Comparison of ENCODE assay signal across 8 mouse cellular contexts in the genomic region with DNA sequence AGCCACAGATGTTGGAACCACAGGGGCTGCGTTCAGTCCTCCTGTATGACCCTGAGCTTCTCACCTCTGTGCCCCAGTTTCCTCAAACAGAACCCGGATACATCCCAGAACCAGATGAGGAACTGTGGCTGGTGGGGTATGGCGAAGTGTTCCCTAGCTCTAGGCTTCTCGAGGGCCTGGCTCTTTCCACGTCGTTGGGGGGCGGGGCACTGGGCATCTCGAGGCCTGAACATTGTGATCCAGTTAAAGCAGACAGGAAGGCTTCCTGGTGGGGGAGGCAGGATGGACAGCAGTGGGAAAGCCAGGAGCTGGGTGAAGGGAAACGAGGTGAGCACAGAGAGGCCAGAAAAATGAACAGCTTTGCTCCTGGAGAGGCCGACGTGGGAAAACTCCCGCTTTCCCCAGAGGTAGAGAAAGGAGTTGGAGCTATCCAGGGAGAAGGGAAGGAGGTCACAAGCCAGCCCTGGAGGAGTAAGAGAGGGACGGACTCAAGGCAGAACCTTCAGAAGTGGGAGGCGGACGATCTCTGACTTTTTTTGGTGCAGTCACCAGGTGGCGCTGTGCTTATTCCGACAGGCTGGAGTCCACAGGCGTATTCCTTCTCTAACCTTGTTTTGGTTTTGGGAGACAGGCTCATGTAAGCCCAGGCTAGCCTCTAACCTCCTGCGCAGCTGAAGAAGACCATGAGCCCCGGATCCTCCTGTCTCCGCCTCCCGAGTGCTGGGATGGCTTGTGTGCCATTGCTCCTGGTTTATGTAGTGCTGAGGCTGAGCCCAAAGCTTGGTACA. TPM values are rescaled to one million over a fixed set of nuclear protein-coding genes. Genes with fewer than 3 reads are reported as not detected.
DNase-seq lines count a peak whose midpoint lies in the region; ATAC-seq and TF ChIP-seq lines count a peak whose summit lies in the region.

No protein-coding gene starts in this region.

- peak; percentile 69 for TF ChIP-seq CTCF in bone marrow macrophage, adult 2 months (IDR thresholded peaks at IDR 0.05; ENCODE audit: low read depth, low read length)
- TF ChIP-seq CTCF in embryonic fibroblast, embryonic 13.5 days (IDR thresholded peaks at IDR 0.05; ENCODE audit: borderline replicate concordance, insufficient read depth, low read length), result peak; percentile 74; the same call in 1 of the 2 replicates
- peak; percentile 83 for TF ChIP-seq CTCF in lung, embryonic 14.5 days (IDR thresholded peaks at IDR 0.05; ENCODE audit: low read depth)

- no peak overlapping the region for H3K4me3 ChIP-seq in ES-E14 (ENCODE audit: insufficient read depth in 1 of 2, low read depth in 1 of 2, low read length in 2 of 2, poor library complexity in 1 of 2, severe bottlenecking in 1 of 2)
- H3K4me3 ChIP-seq in bone marrow macrophage, adult 2 months (ENCODE audit: insufficient read depth, low read length), result no peak overlapping the region
- no peak overlapping the region for H3K4me3 ChIP-seq in embryonic fibroblast, embryonic 13.5 days (ENCODE audit: insufficient read depth, low read length)
- no peak overlapping the region for H3K4me3 ChIP-seq in heart, embryonic 15.5 days
- H3K4me3 ChIP-seq in lung, embryonic 14.5 days (ENCODE audit: low read depth, low read length), result no peak overlapping the region

- H3K4me2 ChIP-seq in heart, embryonic 15.5 days, result peak overlapping the region; percentile 5
- H3K4me2 ChIP-seq in lung, embryonic 14.5 days, result no peak overlapping the region

- H3K27me3 ChIP-seq in heart, embryonic 15.5 days, result peaks cover 14% of the 10 kb centered on the region
- 0 out of 2 replicates have a peak, but pooled peaks cover 7% of the 10 kb centered on the region for H3K27me3 ChIP-seq in lung, embryonic 14.5 days (ENCODE audit: insufficient read depth, low read length)

- no peak for ATAC-seq in heart, embryonic 15.5 days (replicated peaks; ENCODE audit: insufficient number of reproducible peaks, insufficient read depth, low FRiP score, low read depth)
- peak; percentile 39; the same call in 1 of the 2 replicates for ATAC-seq in lung, embryonic 14.5 days (ENCODE audit: insufficient read depth)

- WGBS in heart, embryonic 15.5 days, result 18% methylated on average over 22 of the region's 22 CpGs
- WGBS in lung, embryonic 14.5 days, result 17% methylated on average over 22 of the region's 22 CpGs

- in situ Hi-C loops in ES-E14 (cut with MboI; ENCODE audit: low sequenced_read_pairs in 2 of 2, unreplicated experiment in 2 of 2), result no loop called here

- no peak overlapping the region for H3K27ac ChIP-seq in ES-E14 (ENCODE audit: insufficient read depth, low read depth, low read length, poor library complexity, severe bottlenecking)
- no peak overlapping the region for H3K27ac ChIP-seq in bone marrow macrophage, adult 2 months (ENCODE audit: insufficient read depth, low read depth, low read length)
- H3K27ac ChIP-seq in embryonic fibroblast, embryonic 13.5 days (ENCODE audit: insufficient read depth, low read length), result no peak overlapping the region
- no peak overlapping the region for H3K27ac ChIP-seq in heart, embryonic 15.5 days
- no peak overlapping the region for H3K27ac ChIP-seq in lung, embryonic 14.5 days (ENCODE audit: low read depth)

- DNase-seq in ES-E14 (ENCODE audit: low read depth, low spot score), result peak; percentile 89
- DNase-seq in layer of hippocampus, adult 11-12 months (ENCODE audit: low spot score), result peak; percentile 87
- peak; percentile 93 for DNase-seq in lung, embryonic 14.5 days
- DNase-seq in ovary, postnatal 14 days (ENCODE audit: low spot score), result peak; percentile 75
- DNase-seq in thymus, postnatal 4 days, result peak; percentile 88

- no peak overlapping the region for H3K9ac ChIP-seq in ES-E14 (ENCODE audit: insufficient read depth, low read depth, low read length, poor library complexity, severe bottlenecking)
- no peak overlapping the region for H3K9ac ChIP-seq in heart, embryonic 15.5 days
- no peak overlapping the region for H3K9ac ChIP-seq in lung, embryonic 14.5 days

- no peaks in the 10 kb centered on the region for H3K9me3 ChIP-seq in ES-E14 (ENCODE audit: control insufficient read depth, insufficient read depth, low read depth, low read length)
- H3K9me3 ChIP-seq in heart, embryonic 15.5 days (replicated peaks), result no peaks in the 10 kb centered on the region
- no peaks in the 10 kb centered on the region for H3K9me3 ChIP-seq in lung, embryonic 14.5 days (ENCODE audit: low read depth, low read length)

- H3K36me3 ChIP-seq in ES-E14 (ENCODE audit: control insufficient read depth, insufficient read depth, low read length, poor library complexity, severe bottlenecking), result no peaks in the 10 kb centered on the region
- H3K36me3 ChIP-seq in heart, embryonic 15.5 days, result no peaks in the 10 kb centered on the region
- no peaks in the 10 kb centered on the region for H3K36me3 ChIP-seq in lung, embryonic 14.5 days (ENCODE audit: insufficient read depth)

- peaks cover 0 to 19% of the 10 kb centered on the region in 2 experiments; a peak in 1 of 4 replicates for H3K4me1 ChIP-seq in ES-E14 (ENCODE audit: control insufficient read depth in 2 of 2, insufficient read depth in 2 of 2, low read length in 2 of 2, poor library complexity in 1 of 2)
- peaks cover 33% of the 10 kb centered on the region for H3K4me1 ChIP-seq in bone marrow macrophage, adult 2 months (ENCODE audit: control insufficient read depth, insufficient read depth, low read length)
- no peaks in the 10 kb centered on the region for H3K4me1 ChIP-seq in embryonic fibroblast, embryonic 13.5 days (ENCODE audit: control insufficient read depth, insufficient read depth, low read length)
- H3K4me1 ChIP-seq in heart, embryonic 15.5 days (replicated peaks), result peaks cover 35% of the 10 kb centered on the region
- peaks cover 8% of the 10 kb centered on the region; the same call in 1 of the 2 replicates for H3K4me1 ChIP-seq in lung, embryonic 14.5 days (ENCODE audit: insufficient read depth)

- no peak for TF ChIP-seq POLR2A in bone marrow macrophage, adult 2 months (IDR thresholded peaks at IDR 0.05; ENCODE audit: borderline replicate concordance, low read depth, low read length)
- TF ChIP-seq POLR2A in embryonic fibroblast, embryonic 13.5 days (IDR thresholded peaks at IDR 0.05; ENCODE audit: low read depth, low read length), result no peak

TF ChIP-seq in ES-E14, 5 proteins besides CTCF, POLR2A, EP300 and RAD21:
- TF ChIP-seq HCFC1 (IDR thresholded peaks at IDR 0.05; ENCODE audit: borderline replicate concordance, insufficient read depth, low read length) (0 out of 2 replicates have a peak, but pooled peaks have one; percentile 40), ZNF384 (IDR thresholded peaks at IDR 0.05; ENCODE audit: low read depth, low read length) (no peak), ZC3H11A (IDR thresholded peaks at IDR 0.05; ENCODE audit: borderline replicate concordance, low read depth, low read length) (0 out of 2 replicates have a peak, but pooled peaks have one; percentile 20)

RNA-seq across cellular contexts. Expression of a gene that starts 2.6 kb away (rescaled TPM):
- not detected in 2 replicates for total RNA-seq in ES-E14 (2012; rRNA removed)
- polyA plus RNA-seq in bone marrow macrophage, adult 2 months (2012; ENCODE audit: insufficient read depth, insufficient read length, missing spikeins), result 0.75 TPM in 1 of 2 replicates, not detected in the other
- polyA plus RNA-seq in embryonic fibroblast, embryonic 13.5 days (2011; ENCODE audit: insufficient read length, low read depth, missing spikeins), result not detected in 2 replicates
- polyA plus RNA-seq in heart, embryonic 15.5 days (2015; fragmentation: Nextera tagmentation; extraction: Ambion mirVana), result 0.25 and 2.0 TPM in 2 replicates
- 0.18 and 0.26 TPM in 2 replicates for polyA plus RNA-seq in lung, embryonic 14.5 days (2014; fragmentation: Nextera tagmentation; extraction: Ambion mirVana)

RNA-seq across cellular contexts. Expression of a gene that starts 7.2 kb away (rescaled TPM):
- not detected in 2 replicates for total RNA-seq in ES-E14 (2012; rRNA removed)
- polyA plus RNA-seq in bone marrow macrophage, adult 2 months (2012; ENCODE audit: insufficient read depth, insufficient read length, missing spikeins), result 1.3 TPM in 1 of 2 replicates, not detected in the other
- polyA plus RNA-seq in embryonic fibroblast, embryonic 13.5 days (2011; ENCODE audit: insufficient read length, low read depth, missing spikeins), result not detected in 2 replicates
- polyA plus RNA-seq in heart, embryonic 15.5 days (2015; fragmentation: Nextera tagmentation; extraction: Ambion mirVana), result not detected in 2 replicates
- not detected in 2 replicates for polyA plus RNA-seq in lung, embryonic 14.5 days (2014; fragmentation: Nextera tagmentation; extraction: Ambion mirVana)

RNA-seq across cellular contexts. Expression of a gene that starts 9.1 kb away (rescaled TPM):
- total RNA-seq in ES-E14 (2012; rRNA removed), result 3.7 and 7.8 TPM in 2 replicates
- not detected in 2 replicates for polyA plus RNA-seq in bone marrow macrophage, adult 2 months (2012; ENCODE audit: insufficient read depth, insufficient read length, missing spikeins)
- polyA plus RNA-seq in embryonic fibroblast, embryonic 13.5 days (2011; ENCODE audit: insufficient read length, low read depth, missing spikeins), result 3.1 and 4.9 TPM in 2 replicates
- polyA plus RNA-seq in heart, embryonic 15.5 days (2015; fragmentation: Nextera tagmentation; extraction: Ambion mirVana), result 8.6 and 15.3 TPM in 2 replicates
- 31.3 and 37.4 TPM in 2 replicates for polyA plus RNA-seq in lung, embryonic 14.5 days (2014; fragmentation: Nextera tagmentation; extraction: Ambion mirVana)

RNA-seq across cellular contexts. Expression of a gene that starts 9.2 kb away (rescaled TPM):
- total RNA-seq in ES-E14 (2012; rRNA removed), result 1.0 and 1.3 TPM in 2 replicates
- polyA plus RNA-seq in bone marrow macrophage, adult 2 months (2012; ENCODE audit: insufficient read depth, insufficient read length, missing spikeins), result not detected in 2 replicates
- not detected in 2 replicates for polyA plus RNA-seq in embryonic fibroblast, embryonic 13.5 days (2011; ENCODE audit: insufficient read length, low read depth, missing spikeins)
- polyA plus RNA-seq in heart, embryonic 15.5 days (2015; fragmentation: Nextera tagmentation; extraction: Ambion mirVana), result 1.1 and 3.0 TPM in 2 replicates
- 3.5 and 3.7 TPM in 2 replicates for polyA plus RNA-seq in lung, embryonic 14.5 days (2014; fragmentation: Nextera tagmentation; extraction: Ambion mirVana)

RNA-seq across cellular contexts. Expression of a gene that starts 25.2 kb away (rescaled TPM):
- total RNA-seq in ES-E14 (2012; rRNA removed), result 21.0 and 24.9 TPM in 2 replicates
- 14.6 and 19.3 TPM in 2 replicates for polyA plus RNA-seq in bone marrow macrophage, adult 2 months (2012; ENCODE audit: insufficient read depth, insufficient read length, missing spikeins)
- polyA plus RNA-seq in embryonic fibroblast, embryonic 13.5 days (2011; ENCODE audit: insufficient read length, low read depth, missing spikeins), result 15.2 and 16.1 TPM in 2 replicates
- 34.8 and 45.7 TPM in 2 replicates for polyA plus RNA-seq in heart, embryonic 15.5 days (2015; fragmentation: Nextera tagmentation; extraction: Ambion mirVana)
- 55.5 and 58.7 TPM in 2 replicates for polyA plus RNA-seq in lung, embryonic 14.5 days (2014; fragmentation: Nextera tagmentation; extraction: Ambion mirVana)
